Mouse (Mus musculus) fibroblast of lung, adult 2 months (primary cell): ENCODE results near the gene Bicra.

Experiments
- DNase-seq: peaks from one replicate; pipeline ENCODE4 v3.0.0-alpha.2; 2011; ENCODE audit warnings: low read depth

Bicra gene

DNA sequence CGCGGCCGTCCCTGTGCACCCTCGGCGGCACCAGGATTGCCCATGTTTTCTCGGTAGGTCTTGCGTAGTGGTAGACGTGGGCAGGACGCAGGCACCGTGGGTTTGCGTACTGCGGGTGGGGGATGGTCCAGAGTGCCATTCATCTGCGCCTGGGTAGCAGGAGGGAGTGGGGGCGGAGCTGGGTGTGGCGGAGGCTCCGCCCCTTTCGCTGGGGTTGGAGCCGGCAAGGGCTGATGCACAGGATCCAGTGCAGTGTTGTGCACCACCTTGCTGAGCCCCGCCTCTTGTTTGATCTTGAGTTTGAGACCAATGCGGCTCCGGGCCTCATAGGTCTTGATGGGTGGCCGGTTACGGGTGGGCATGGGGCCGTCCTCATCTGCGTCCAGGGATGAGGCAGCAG is 75.5 kb downstream of the Bicra start:
- no peak for DNase-seq

DNA sequence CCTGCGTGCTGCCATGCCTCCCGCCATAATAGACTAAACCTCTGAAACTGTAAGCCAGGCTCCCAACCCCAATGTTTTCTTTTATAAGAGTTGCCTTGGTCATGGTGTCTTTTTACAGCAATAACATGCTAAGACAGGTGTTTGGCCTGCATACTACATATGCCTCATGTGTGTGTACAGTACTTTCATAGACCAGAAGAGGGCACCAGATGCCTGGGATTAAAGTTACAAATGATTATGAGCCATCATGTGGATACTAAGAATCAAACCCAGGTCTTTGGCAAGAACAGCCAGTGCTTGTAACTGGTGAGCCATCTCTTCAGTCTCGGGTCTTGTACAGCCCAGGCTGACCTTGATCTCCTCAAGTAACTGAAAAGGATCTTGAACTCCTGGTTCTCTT is 78.0 kb downstream of the Bicra start:
- DNase-seq = no peak

DNA sequence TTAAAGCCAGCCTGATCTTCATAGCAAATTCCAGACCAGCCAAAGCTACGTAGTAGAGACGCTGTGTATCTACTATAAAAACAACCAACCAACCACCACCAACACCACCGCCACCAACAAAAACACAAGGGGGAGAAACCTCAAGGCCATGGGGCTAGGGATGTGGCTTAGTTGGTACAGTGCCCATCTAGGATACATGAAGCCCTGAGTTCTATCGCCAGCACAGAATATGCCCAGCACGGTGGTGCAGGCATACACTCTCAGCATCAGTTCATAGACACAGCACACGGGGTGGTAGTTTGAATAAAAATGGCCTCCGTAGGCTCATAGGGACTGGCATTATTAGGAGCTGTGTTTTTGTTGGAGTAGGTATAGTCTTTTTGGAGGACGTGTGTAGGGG is 79.4 kb downstream of the Bicra start:
- DNase-seq = no peak

DNA sequence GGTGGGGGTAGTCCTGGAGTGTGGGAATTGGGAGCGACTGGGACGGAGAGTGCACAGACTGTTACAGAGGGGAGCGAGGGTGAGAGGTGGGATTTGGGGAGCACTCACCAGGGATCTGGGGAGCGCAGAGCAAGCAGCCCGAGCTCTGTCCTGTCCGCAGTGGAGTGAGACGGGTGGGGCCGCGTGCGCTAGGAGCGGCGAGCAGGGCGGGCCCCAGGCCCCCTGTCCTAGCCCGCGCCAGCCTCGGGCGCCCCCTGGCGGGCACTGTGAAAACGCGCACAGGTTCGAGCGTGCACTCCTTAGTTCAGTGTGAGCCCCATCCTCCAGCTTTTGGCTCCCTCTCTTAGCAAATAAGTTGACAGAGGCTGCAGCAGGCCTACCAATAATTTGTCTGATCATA is 80.4 kb downstream of the Bicra start, which contains the start of gene Ehd2:
TSS of gene Ehd2 (minus strand) at position 256 of the 400 bp plus-strand sequence.
- peak; percentile 58 for DNase-seq

DNA sequence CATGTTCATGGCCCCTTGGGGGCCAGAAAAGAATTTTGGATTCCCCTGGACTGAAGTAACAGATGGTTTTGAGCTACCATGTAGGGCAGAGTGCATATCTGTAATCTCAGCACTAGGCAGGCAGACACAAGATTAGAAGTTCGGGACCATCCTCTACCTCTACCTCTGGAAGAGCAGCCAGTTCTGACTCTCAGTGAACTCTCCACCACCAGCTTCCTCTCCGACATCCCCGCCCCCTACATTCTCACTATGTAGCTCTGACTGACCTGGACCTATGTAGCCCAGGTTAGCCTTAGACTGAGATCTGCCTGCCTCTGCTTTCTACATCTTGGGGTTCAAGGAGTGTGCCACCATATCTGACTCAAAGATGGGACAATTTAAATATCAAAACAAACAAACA is 81.2 kb downstream of the Bicra start:
- DNase-seq = no peak

DNA sequence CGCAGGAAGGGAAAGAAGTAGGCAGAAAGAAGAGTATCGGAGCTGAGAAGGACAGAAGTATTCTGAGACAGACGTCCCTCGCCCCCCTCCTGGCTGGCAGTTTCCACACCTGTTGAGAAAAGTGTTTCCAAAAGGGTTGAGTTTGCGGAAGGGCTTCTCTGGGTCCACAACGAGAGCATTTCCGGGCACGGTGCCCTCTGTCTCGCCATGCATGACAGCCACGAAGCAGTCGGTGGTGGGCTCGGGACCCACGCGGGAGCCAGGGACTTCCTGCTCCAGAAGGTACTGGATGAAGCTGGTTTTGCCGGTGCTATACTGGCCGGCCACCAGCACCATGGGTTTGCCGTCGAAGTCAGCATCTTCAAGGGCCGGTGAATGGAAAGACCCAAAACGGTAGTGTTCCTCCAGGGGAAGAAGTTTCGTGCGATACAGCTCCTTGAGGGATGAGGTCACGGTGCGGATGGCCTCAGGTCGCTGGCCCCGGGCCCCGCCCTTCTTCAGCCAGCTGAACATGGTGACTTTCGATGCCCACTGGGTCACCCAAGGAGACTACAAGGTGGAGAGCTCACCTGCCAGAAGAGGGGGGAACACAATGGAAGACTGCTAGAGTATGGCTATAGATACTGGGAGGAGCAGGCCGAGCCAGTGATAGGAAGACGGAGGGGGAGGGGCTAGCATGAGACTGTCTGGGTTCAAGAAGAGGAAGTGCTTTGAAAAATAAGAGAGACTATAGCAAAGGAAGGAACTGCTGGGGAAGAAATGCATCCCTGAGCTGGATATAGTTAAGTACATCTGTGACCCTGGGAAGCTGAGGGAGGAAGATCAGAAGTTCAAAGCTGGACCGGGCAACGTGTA is 83.7 kb downstream of the Bicra start:
- no peak for DNase-seq

DNA sequence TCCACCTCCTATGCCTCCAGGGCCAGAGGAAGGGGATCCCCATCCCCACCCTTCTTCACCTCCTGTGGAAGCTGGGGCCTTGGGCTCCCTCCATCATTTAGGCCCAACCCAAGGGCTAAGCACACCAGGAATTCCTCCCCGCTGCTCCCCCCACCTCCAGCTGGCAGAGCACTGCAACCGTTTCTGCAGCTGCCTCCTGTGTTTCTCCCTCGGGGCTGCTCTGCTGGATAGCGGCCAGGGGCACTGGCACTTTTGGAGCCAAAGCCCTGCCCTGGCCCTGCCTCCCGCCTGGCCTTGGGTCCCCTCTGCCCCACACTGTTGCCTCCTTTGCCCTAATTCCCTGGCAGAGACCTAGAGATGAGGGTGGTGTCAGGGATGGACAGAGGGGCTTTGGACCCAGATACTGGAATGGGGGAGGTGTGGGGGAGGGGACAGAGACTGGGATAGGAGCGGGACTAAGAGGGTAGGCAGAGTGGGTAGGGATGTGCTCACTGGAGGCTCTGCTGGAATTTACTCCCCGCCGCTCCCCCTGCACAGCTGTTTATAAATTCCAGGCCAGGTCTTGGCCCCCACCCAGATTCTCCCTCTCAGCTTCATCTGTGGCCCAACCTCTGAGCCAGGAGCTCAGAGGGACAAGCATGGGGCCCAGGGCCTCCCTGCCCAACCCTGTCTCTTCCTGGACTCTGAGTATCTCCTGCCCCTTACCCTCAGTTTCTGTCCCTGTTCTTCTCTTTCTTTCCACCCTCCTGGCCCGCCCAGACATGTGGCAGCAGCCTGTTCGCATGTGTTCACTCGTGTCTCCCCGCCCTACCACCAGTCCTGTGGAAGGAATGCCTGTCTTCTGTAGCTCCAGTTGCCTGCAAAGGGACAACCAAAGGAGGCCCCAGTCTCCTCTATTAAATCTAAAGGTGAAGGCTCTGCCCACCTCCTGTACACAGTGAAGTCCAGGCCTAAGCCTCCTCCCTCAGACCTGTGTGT is 85.1 kb downstream of the Bicra start:
- DNase-seq = peak; percentile 75

DNA sequence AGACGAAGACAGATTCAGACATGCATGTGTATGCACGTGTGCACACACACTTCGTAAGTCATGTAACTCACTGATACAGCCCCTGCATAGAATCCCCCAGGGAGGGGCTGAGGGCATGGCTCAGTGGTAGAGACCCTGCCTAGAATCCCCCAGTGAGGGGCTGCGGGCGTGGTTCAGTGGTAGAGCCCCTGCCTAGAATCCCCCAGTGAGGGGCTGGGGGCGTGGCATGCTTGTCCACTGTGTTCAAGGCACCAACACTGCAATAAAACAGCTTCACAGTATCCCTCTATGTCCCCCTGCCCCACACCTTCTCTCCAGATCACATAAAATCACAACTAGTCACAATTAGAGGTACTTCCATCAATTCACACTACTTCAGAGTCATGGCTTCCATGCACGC is 85.9 kb downstream of the Bicra start:
- DNase-seq = no peak

DNA sequence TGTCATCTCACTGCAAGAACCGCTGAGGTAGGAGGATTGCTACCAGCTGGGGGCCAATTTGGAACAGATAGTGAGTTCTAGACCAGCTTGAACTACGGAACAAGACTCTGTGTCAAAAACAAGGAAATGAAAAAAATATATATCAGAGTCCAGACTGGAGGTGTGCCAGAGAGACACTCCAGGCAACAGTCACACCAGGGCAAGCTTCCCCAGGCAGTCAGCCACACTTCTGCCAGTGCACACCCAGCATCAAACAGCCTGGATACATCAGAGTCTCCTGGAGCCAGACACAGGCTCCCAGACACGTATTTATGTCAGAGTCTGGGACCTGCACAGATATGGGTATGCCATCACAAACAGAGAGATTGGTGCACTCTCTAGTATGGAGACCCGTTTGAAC is 86.5 kb downstream of the Bicra start:
- DNase-seq = peak; percentile 65

DNA sequence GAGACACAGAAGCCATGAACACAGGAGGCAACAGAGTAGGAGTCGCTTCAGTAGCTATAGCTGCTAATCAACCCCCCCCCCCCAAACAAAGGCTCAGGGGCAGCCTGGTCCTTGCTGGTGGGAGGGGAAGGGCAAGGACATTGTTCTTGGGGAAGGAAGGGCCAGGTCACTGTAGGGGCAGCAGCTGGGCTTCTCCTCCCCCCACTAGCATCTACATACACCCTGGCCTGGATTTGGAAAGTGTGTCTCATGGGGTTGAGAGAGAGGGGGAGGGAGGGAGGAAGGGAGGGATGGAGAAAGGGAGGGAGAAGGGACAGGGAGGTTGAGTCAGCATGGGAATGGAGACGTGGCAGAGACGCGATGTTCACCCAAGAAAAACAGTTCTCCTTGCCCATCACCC is 87.0 kb downstream of the Bicra start:
- DNase-seq = peak; percentile 75

DNA sequence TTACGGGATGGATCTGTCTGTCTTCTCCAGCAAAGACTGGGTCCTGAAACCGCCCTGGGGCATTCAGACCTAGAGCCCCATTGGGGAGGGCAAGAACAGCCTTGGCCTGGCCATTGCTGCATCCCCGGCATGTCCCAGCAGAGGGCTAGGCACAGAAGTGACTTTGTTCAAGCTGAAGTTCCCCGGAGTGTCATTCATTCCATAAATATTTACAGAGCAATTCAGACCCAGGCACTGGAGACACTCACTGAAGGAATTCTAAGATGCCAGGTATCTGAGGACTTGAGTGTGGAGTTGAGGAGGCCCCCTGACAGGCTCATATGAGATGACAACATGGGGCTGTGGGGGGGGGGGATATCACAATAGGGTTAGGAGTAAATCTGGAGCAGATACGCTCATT is 91.6 kb downstream of the Bicra start:
- DNase-seq = no peak

DNA sequence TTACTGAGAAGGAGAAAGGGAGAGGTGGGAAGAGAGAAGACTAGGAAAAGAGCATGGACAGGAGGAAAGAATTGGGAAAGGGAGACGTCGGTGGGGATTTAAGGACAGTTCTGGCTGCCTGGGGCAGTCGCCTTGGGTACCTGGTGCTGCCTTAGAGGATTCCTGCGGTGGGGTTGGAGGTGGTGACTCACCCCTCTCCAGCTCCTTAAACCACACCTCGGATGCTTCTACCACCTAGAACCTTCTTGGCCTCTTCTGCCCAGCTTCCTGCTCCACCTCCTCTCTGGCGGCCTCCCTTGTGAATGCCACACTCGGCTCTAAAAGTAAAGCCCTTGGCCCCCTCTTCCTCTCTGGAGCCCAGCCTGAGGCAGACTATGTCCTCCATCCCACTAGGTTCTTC is 92.2 kb downstream of the Bicra start:
- DNase-seq = no peak

DNA sequence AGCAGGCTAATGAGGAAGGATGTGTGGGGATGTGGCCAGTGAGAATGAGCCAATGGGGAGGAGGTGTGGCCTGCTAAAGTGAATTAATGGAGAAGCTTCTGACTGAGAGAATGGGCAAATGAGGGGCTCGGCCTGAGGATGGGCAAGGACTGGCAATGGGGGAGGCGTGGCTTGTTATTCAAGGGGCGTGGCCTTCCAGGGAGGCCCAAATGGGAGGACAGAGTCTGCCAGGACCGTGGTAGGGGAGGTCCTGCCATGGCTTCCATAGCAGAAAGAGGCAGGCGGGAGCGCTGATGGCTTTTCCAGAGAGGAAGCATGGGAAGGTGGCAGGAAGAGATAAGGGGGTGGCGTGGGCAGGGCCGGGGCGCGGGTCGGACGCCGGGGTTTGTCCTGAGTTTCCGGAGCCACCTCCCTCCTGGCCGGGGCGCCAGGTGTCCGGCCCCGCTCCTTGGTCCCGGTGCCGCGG is 92.7 kb downstream of the Bicra start:
- DNase-seq = no peak

DNA sequence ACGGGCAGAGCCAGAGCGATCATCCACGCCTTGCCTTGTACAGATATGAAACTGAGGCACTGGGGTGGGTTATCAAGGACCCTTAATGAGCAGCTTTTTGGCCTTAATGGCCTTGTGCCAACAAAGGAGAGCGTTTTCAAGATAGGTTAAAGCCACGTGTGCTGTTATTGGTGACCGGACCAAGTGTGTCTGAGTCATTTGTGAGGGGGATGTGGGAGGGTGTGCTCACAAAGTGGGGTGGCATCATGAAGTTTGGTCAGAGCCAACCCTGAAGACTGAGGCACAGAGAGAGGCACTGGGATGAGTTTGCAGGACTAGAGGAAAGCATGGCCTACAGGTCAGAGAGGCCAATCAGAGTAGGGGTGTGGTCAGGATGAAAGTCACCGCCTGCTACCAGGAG is 93.3 kb downstream of the Bicra start:
- no peak for DNase-seq

DNA sequence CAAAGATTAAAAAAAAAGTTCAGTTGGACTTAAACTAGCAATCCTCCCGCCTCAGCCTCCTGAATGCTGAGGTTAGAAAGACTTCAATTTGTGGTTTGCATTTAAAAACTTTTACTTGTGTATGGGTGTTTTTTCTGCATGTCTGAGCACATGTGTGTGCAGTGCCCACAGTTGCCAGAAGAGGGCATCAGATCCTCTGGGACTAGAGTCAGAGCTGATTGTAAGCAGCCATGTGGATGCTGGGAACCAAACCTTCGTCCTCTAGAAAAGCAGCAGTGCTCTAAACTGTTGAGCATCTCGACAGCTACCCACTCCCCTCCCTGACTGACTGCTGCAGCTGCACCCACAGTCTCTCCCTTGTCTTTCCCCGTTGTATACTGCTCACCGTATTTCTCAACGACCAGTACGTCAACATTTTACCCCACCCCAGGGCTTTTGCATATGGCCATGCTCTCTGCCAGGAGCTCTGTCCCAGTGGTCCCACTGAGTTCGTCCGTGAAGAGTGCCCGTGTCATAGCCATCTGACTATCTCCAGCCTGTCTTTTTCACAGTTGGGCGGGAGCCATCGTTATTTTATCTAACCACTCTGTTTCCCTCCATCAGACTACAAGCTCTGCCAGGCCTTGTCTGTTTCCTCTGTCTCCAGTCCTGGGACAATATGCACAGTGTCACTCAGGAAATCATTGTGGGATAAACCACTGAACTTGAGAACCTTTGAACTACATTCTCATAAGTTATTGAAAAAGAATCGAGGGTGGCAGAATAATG is 94.2 kb downstream of the Bicra start:
- no peak for DNase-seq

DNA sequence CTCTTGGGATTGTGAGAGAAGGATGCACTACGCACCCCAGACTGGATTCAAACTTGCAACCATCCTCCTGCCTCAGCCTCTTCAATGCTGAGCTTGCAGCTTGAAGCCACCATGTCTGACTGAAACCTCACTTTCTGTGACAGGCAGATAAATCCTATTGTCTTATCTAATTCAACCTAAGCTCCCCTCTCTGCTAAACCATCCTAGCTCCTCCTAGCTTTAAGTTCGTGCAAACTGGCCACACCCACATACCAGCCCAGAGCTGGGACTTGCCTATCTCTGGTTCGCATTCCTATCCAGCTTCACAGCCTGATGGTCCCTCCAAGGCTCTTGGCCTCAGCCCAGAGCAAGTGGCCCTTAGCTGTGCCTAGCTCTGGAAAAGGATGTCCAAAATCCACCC is 95.3 kb downstream of the Bicra start:
- DNase-seq = no peak

DNA sequence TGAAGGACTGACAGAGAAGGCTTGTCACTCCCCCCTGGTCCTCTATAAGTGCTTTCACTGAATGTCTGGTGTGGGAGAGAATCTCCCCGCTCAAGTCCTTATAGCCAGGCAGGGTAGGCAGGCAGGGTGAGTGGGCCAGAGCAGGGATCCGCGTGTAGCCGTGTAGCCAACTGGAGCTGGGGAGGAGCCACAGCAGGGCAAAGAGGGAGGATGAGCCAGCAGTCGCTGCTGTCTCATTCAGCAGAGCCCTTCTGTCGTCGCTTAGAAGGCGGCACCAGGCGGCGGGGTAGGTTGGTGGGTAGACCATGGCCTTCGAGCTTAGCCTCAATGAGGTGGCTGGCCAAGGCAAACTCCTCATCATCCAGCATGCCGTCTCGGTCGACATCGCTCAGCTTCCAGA is 97.7 kb downstream of the Bicra start:
- no peak for DNase-seq

DNA sequence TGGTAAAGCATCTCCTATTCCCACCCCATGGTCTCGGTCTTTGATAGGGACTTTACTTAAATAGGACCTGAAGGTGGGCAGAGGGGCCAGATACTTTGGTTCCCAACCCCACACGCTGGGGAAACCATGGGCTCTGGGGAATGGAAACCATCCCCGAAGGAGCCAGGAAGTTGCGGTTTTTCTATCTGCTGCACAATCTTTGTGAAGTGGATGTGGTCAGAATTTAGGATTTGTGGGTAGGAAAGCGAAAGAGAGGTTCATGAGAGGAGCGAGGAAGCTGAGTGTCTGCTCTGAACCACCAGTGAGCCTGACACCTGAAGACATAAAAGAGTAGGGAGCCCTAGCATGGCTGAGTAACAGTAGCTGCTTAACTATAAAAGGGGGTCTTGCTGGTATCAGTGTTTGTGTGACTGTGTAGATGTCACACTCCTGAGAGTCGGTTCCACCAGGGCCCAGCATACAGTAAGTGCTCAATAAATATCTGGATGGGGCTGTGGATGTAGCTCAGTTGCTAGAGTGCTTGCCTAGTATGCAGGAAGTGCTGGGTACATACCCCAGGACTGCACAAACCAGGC is 98.4 kb downstream of the Bicra start:
- DNase-seq = no peak

DNA sequence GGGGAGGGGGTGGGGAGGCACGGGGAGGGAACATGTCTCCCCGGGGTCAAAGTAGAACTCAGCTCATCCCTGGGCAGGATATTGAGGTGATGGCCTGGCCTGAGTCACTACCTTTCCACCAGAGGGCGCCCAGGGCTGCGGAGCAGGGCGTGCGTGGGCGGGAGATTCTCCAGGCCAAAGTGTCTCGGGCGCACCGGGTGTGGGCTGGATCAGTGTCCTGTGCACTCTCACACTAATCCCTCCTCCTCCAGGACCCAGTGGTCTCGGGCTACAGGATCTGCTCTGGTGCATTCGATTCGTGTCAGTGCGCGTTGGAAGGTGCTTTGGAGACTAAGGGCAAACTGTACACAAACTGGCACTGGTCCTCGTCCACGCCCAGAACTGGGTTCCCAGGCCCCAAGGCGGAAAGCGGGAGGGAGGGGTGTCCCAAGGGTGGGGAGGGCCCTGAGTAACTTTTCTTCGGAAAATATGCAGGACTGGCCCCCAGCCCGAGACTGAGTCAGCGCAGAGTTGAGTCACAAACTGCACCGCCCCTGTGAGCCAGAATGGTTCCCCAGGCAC is 99.3 kb downstream of the Bicra start:
- peak; percentile 95 for DNase-seq

DNA sequence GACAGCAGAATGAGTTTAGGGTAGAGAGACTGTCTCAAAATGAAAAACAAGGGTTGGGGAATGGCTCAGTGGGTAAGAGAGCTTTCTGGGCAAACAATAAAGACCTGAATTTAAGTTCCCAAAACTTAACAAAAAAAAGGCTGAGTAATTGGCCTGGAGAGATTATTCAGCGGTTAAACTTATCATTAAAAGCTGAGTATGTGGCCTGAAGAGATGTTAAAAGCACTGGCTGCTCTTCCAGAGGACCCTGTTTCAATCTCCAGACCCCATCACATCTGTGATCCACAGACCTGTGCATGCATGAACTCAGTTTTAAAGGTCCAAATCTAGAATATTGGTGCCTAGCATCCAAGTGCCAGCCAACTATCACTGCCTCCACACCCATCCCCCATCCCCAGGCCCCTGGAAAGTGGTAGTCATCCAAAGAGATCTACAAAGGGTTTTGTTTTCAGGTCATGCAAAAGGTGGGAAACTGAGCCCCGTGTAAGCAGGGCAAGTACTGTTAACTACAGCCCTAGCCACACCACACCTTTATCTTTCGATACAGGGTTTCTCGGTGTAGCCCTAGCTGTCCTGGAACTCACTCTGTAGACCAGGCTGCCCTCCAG is 100.0 kb downstream of the Bicra start:
- no peak for DNase-seq
